Mouse (Mus musculus) cerebellum, postnatal 36 days (tissue): ENCODE results near the gene Cnr1.

Experiments used
- DNase-seq, 2 experiments: peaks; one replicate each; pipeline ENCODE4 v3.0.0; 2021 to 2022; ENCODE audit warnings: mixed read lengths in 2 of 2

The Cnr1 gene

DNA sequence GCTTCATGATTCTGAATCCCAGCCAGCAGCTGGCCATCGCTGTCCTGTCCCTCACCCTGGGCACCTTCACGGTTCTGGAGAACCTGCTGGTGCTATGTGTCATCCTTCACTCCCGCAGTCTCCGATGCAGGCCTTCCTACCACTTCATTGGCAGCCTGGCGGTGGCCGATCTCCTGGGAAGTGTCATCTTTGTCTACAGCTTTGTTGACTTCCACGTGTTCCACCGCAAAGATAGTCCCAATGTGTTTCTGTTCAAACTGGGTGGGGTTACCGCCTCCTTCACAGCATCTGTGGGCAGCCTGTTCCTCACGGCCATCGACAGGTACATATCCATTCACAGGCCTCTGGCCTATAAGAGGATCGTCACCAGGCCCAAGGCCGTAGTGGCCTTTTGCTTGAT is 19.5 kb downstream of the Cnr1 start:
- no peak for DNase-seq

DNA sequence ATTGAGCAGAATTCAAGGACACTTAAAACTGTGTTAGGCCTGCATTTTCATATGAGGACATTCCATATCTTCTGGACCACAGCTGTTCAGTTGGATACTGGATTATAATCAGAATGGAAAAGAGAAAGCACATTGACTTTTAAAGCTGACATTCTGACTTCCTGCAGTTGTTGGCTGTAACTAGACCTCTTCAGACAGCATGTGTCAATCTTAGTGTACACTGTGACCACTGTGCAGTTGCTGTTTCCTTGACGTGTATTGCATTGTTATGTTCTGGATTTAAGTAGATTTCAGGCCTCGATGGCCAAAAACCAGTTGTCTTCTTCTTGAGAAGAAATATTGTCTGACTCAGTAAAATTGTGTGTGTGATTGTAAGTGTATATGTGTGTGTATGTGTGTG is 21.3 kb downstream of the Cnr1 start:
- DNase-seq = no peak

DNA sequence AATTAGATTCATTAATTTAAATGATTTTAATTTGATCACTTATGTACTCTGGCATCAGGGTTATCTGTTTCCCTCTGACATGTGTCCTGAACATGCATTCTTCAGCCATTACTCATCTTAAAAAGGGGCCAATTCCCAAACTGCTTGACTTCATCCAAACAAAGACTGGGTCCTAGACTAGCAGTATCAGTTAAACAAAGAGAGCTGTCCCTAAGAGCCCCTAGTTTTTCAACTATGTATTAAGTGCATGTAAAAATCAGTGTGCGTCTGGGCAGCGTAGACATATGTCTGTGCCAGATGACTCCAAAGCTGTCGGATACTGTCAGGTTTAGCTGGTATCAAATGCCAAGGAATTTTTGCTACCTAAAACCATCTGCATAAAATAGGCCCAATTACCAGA is 23.2 kb downstream of the Cnr1 start:
- no peak for DNase-seq

DNA sequence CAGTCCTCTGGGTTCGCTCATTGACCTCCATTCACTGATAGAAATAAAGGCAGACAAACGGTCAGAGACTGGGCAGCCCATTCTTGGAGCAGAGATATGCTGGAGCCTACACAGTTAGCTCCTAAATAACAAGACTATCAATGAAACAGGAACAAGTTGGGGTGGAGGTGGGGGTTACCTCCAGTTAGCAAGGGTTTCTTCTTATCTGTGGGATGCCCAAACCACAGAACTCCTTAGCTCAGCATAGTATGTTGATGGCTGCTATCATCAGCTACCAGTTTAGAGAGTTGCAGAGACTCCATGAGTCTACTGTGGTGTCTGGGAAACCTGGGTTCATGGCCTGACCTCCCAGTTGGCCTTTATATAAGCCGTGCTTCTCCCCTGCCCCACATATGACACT is 33.0 kb downstream of the Cnr1 start:
- no peak for DNase-seq

DNA sequence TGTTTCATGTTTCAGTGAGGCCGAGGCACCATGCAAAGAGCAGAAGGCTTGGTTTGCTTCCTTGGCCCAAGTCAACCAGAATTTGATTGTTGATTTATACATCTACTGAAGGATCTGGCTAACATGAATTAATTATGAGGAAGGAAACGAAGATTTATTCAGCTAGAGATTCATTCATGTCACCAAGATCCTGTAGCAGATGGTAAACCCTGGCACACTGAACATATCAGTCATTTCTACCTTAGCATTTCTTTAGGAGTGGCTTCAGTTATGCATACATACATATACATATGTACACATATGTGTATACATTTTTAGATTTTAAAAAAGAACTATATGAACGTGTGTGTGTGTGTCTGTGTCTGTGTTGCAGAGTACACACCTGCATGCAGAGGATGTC is 34.1 kb downstream of the Cnr1 start:
- no peak for DNase-seq

DNA sequence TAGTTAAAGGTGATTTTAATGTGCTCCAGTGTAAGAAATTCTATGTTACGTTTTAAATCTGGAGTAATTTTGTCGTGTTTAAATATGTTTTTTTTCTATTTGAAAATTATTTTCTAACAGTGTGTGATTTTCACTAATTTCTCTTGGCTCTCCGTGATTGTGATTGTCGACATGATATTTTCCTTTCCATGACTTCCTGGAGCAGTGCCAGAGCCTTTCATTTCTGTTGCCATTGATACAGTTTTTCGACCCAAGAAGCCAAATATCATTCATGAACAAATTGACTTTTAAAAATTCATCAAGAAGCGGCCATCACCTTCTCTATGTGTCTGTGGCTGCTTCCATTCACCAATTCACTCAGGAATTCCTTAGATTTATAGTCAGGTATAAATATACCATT is 35.4 kb downstream of the Cnr1 start:
- no peak for DNase-seq

DNA sequence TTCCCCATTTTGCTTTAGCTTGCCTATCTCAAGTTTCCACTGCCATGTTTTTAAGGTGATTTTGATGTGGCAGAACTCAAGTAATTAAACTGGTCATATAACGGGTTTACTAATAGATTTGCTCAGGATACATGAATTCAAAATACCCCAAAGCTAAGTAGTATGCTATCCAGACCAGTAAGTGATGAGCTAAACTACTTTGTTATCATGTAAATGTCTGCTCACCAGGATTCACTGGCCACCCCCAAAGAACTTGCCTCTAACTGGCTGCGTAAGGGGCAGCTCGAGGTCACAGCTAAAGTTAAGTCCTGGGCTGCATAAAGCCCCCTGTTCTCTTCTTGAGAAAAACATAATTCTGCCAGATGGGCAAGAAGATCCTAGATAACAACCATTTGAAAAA is 46.3 kb downstream of the Cnr1 start:
- no peak for DNase-seq

DNA sequence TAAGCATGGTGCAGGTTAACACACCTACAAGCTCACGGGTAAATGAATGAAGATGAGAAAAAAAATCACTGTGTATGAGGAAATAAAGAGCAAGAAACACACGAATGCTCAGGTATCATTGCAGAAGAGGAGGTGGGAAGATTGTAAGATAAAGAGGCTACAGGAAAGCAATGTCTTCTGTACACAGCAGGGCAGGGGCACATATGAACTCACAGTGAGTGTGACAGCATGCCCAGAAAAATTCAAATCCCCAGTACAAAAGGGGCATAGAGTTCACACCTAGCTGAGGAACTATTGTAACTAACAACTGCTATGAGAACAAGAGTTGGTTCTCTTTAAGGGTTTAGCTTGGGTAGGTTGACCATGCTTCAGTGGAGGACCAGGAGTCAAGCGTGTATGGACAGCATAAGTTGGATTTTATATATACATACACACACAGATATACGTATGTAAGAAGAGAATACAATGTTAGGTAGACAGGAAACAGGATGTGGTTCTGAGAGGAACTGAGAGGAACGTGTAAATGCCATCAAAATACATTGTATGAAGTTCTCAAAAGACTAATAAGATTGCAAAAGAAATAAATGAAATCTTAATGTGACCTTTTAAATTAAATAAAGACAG is 64.2 kb downstream of the Cnr1 start:
- DNase-seq = no peak

DNA sequence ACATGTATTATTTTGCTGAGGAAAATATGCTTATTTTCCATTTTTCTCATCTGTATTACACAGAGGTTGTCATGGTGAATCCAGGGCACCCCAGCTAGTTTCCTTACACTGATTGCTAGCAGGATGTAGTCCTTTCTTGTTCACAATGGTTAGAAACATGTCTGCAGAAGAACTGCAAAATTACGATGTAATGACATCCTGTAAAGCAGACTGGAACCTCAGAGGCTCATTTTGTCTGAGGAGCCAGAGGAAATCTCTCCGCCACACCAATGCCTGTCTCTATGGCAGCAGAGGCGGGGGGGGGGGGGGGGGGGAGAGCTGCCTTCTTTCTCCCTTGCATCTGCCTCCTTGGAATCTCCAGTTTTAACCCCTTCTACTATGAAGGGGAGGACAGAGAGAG is 68.3 kb downstream of the Cnr1 start:
- DNase-seq = no peak

DNA sequence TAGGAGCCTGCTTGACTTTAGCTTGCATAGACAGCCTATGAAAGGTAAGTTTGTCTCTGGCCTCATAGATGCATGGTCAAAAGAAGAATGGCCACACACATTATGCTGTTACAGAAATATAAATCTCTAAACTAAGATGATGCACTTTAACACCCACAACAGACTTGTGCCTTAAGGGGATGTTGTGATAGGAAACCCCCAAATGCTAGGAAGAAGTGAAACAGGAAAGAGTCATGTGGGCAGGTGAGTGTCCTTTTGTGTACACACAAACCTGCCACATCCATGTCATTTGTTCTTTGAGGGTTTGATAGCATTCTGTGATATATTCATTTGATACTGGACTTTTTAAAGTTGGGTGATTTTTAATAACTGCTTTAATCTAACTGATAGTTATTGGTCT is 72.0 kb downstream of the Cnr1 start:
- DNase-seq = no peak
